Mouse (Mus musculus) forebrain, embryonic 15.5 days (tissue): Measurements from ENCODE around the gene Gm20503. TPM values are rescaled to one million over a fixed set of nuclear protein-coding genes. Genes with fewer than 3 reads are reported as not detected.

ENCODE experiments used
- ATAC-seq: fragments of 200-750 bp; cut with Nextera tagmentation; replicated peaks from 2 replicates; pipeline ENCODE4 v1.8.0; 2017; ENCODE audit warnings: mild to moderate bottlenecking, moderate TSS enrichment, moderate library complexity
- H3K27ac ChIP-seq: fragments of 300-500 bp; sonication (generic); replicated peaks from 2 replicates; pipeline ENCODE4 v1.5.1; 2015; ENCODE audit warnings: mild to moderate bottlenecking, inconsistent platforms
- H3K27me3 ChIP-seq: fragments of 300-500 bp; sonication (generic); 2 replicates; pipeline ENCODE4 v1.6.1; 2015; ENCODE audit warnings: inconsistent platforms
- H3K36me3 ChIP-seq: fragments of 300-500 bp; sonication (generic); 2 replicates; pipeline ENCODE4 v1.6.1; 2015; ENCODE audit warnings: mild to moderate bottlenecking, inconsistent platforms
- H3K4me1 ChIP-seq: fragments of 300-500 bp; sonication (generic); 2 replicates; pipeline ENCODE4 v1.6.1; 2015; ENCODE audit warnings: inconsistent platforms
- H3K4me2 ChIP-seq: fragments of 300-500 bp; sonication (generic); replicated peaks from 2 replicates; pipeline ENCODE4 v1.6.1; 2015; ENCODE audit warnings: mild to moderate bottlenecking, inconsistent platforms
- H3K4me3 ChIP-seq: fragments of 300-500 bp; sonication (generic); 2 replicates; pipeline ENCODE4 v1.5.1; 2015; ENCODE audit warnings: mild to moderate bottlenecking, inconsistent platforms
- H3K9ac ChIP-seq: fragments of 300-500 bp; sonication (generic); replicated peaks from 2 replicates; pipeline ENCODE4 v1.6.1; 2015; ENCODE audit warnings: mild to moderate bottlenecking, inconsistent platforms
- H3K9me3 ChIP-seq: fragments of 300-500 bp; sonication (generic); 2 replicates; pipeline ENCODE4 v1.6.1; 2016; ENCODE audit warnings: inconsistent platforms
- WGBS: fragments of 180-500 bp; shearing (Covaris S2); methylation state at CpG from one replicate; pipeline ENCODE4 v1.1.7; 2015; ENCODE audit warnings: mixed read lengths; 5-methylcytosine and 5-hydroxymethylcytosine counted together
- polyA plus RNA-seq: library from polyadenylated mRNA; unstranded; fragments of >200 nt; fragmentation: Nextera tagmentation; extraction: Ambion mirVana; gene quantifications from 2 replicates; pipeline ENCODE4 v1.2.1, GENCODE M21; 2015

Gene Gm20503
- 3.6 and 5.9 TPM in 2 replicates for polyA plus RNA-seq

GRCm38 (mm10) chr4:59002948-59003805, at the start of gene Gm20503:
Gm20503 (plus strand) TSS chr4:59003210.
- Histone ChIP-seq H3K27me3 (no peaks in the 10 kb centered on the region), H3K4me1 (peaks cover 22% of the 10 kb centered on the region), H3K9me3 (no peaks in the 10 kb centered on the region), H3K9ac (peak within 1 kb of the TSS; percentile 90), H3K36me3 (no peaks in the 10 kb centered on the region), H3K27ac (peak within 1 kb of the TSS; percentile 94), H3K4me3 (peak within 1 kb of the TSS; percentile 79), H3K4me2 (peak within 1 kb of the TSS; percentile 67)
- WGBS, result under 1% methylated on average over 70 of the region's 89 CpGs
- ATAC-seq, result peak; percentile 100

DNA sequence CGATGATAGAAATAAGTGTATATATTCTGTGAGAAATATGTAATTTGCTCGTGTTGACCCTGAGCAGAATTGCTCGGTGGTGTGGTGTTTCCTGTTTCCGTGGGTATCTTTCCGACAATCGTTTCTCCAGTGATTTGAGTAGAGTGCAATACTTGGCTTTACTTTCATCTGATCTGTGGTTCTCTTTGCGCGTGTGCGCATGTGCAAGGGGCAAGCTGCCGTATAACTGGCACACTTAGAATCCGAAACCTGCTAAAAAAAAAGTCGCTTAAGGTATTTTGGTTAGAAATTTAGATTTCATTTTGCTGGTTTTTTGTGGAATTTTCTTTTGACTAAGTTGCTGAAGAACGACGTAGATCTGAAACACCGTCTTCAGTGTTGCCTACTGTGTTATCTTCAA, 41.3 kb upstream of the Gm20503 start:
- ATAC-seq, result no peak
- H3K9me3 ChIP-seq, result no peaks in the 10 kb centered on the region

GRCm38 (mm10) chr4:58963271-58963670, 39.7 kb upstream of the Gm20503 start:
- no peaks in the 10 kb centered on the region for H3K27me3 ChIP-seq
- 96% methylated on average over 4 of the region's 4 CpGs for WGBS
- H3K9me3 ChIP-seq, result no peaks in the 10 kb centered on the region
- no peak overlapping the region for H3K4me3 ChIP-seq
- no peak overlapping the region for H3K9ac ChIP-seq
- H3K27ac ChIP-seq, result no peak overlapping the region
- H3K4me1 ChIP-seq, result no peaks in the 10 kb centered on the region
- ATAC-seq, result no peak
- no peak overlapping the region for H3K4me2 ChIP-seq
- H3K36me3 ChIP-seq, result no peaks in the 10 kb centered on the region

More for the DNA sequence above, 41.3 kb upstream of the Gm20503 start:
- Histone ChIP-seq H3K36me3 (peaks cover 8% of the 10 kb centered on the region), H3K4me3 (no peak overlapping the region), H3K4me2 (no peak overlapping the region), H3K9ac (no peak overlapping the region), H3K27me3 (no peaks in the 10 kb centered on the region), H3K4me1 (no peaks in the 10 kb centered on the region), H3K27ac (no peak overlapping the region)
- 95% methylated on average over 15 of the region's 15 CpGs for WGBS

DNA sequence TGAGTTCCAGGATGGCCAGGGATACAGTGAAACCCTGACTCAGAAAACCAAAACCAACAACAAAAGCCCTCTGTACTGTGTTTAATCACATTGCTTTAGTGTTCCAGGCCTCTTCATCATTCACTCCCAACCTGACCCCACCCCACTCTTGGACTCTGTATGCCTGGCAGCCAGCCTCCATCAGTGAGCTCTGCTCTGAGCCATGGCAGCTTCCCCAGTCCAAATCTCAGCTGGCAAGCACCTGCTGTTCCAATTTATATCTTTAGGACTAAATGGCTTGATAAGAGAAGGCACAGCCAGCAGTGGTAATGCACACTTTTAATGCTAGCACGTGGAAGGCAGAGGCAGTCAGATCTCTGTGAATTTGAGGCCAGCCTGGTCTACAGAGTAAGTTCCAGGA, 37.9 kb upstream of the Gm20503 start:
- 82% methylated on average over 1 of the region's 1 CpGs for WGBS
- no peaks in the 10 kb centered on the region for H3K27me3 ChIP-seq
- no peaks in the 10 kb centered on the region for H3K36me3 ChIP-seq
- H3K9me3 ChIP-seq, result no peaks in the 10 kb centered on the region
- no peak overlapping the region for H3K4me2 ChIP-seq
- no peak overlapping the region for H3K27ac ChIP-seq
- H3K4me3 ChIP-seq, result no peak overlapping the region
- H3K9ac ChIP-seq, result no peak overlapping the region
- no peak for ATAC-seq
- H3K4me1 ChIP-seq, result no peaks in the 10 kb centered on the region

DNA sequence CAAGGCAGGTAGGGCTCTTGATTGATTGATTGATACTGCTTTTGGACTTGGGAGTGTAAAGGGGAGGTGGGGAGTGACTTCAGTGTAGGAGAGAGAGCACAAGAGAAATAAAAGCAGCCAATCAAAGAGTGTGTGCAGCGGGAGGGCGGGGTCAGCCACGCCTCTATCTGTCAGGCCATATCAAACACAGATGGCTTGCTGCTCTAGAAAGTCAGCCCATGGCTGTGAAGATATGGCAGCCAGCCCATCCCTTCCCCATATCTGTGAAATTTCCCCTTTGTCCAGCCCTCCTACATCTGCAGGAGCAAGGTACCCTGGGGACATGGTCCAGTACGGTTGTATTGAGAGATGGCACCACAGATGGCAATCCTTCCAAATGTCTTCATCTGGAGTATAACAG, 32.3 kb upstream of the Gm20503 start:
- Histone ChIP-seq H3K36me3 (no peaks in the 10 kb centered on the region), H3K27me3 (no peaks in the 10 kb centered on the region), H3K9me3 (no peaks in the 10 kb centered on the region), H3K4me2 (no peak overlapping the region), H3K4me1 (no peaks in the 10 kb centered on the region), H3K4me3 (no peak overlapping the region), H3K27ac (no peak overlapping the region), H3K9ac (no peak overlapping the region)
- ATAC-seq, result no peak
- 88% methylated on average over 4 of the region's 4 CpGs for WGBS

- 74% methylated on average over 5 of the region's 5 CpGs for WGBS
- Histone ChIP-seq H3K4me3 (no peak overlapping the region), H3K36me3 (no peaks in the 10 kb centered on the region), H3K4me2 (no peak overlapping the region), H3K9ac (no peak overlapping the region), H3K4me1 (no peaks in the 10 kb centered on the region), H3K27me3 (no peaks in the 10 kb centered on the region), H3K9me3 (no peaks in the 10 kb centered on the region), H3K27ac (no peak overlapping the region)
- no peak for ATAC-seq
Measured at GRCm38 (mm10) chr4:58975711-58976110, 27.3 kb upstream of the Gm20503 start.

- Histone ChIP-seq H3K27ac (no peak overlapping the region), H3K27me3 (no peaks in the 10 kb centered on the region), H3K4me1 (peaks cover 6% of the 10 kb centered on the region), H3K9ac (no peak overlapping the region), H3K4me2 (no peak overlapping the region), H3K4me3 (no peak overlapping the region), H3K36me3 (no peaks in the 10 kb centered on the region), H3K9me3 (no peaks in the 10 kb centered on the region)
- WGBS, result 72% methylated on average over 6 of the region's 6 CpGs
- ATAC-seq, result no peak
Measured at GRCm38 (mm10) chr4:58981421-58981820, 21.6 kb upstream of the Gm20503 start.

GRCm38 (mm10) chr4:58982806-58983205, 20.2 kb upstream of the Gm20503 start:
- Histone ChIP-seq H3K27me3 (no peaks in the 10 kb centered on the region), H3K9me3 (no peaks in the 10 kb centered on the region), H3K4me3 (no peak overlapping the region), H3K4me2 (no peak overlapping the region), H3K27ac (no peak overlapping the region), H3K4me1 (peaks cover 12% of the 10 kb centered on the region), H3K9ac (no peak overlapping the region), H3K36me3 (no peaks in the 10 kb centered on the region)
- 81% methylated on average over 8 of the region's 8 CpGs for WGBS
- no peak for ATAC-seq

DNA sequence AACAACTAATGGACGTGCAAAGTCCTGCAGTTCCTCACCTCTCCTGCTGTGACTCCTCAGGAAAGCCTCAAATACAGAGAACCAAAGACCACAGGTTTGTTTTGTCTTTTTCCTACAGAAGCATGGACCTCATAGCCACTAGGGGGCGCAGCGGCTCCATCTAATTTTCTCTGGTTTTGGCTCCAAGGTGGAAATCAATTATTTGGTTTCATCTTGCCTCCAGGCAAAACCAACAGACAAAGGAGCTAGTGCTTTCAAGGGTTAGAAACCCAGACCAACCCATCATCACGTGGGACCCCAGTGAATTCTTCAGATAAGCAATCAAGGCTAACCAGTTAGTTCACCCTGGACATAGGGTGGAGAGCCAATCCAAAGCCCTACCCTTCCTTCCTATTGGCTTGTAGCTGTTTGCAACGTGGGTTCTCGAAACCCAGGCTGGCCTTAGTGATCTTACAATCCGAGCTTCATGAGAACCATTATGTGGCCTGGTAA, 17.8 kb upstream of the Gm20503 start:
- ATAC-seq, result 0 out of 2 replicates have a peak, but pooled peaks have one; percentile 30
- peaks cover 12% of the 10 kb centered on the region for H3K4me1 ChIP-seq
- 26% methylated on average over 7 of the region's 7 CpGs for WGBS
- no peaks in the 10 kb centered on the region for H3K27me3 ChIP-seq
- H3K9ac ChIP-seq, result no peak overlapping the region
- H3K27ac ChIP-seq, result no peak overlapping the region
- no peak overlapping the region for H3K4me2 ChIP-seq
- H3K36me3 ChIP-seq, result no peaks in the 10 kb centered on the region
- no peaks in the 10 kb centered on the region for H3K9me3 ChIP-seq
- H3K4me3 ChIP-seq, result no peak overlapping the region

GRCm38 (mm10) chr4:58986540-58987190, 16.3 kb upstream of the Gm20503 start, which contains the start of gene Ptgr1:
Ptgr1 (minus strand) TSS chr4:58987119.
- ATAC-seq, result peak; percentile 70
- no peak within 1 kb of the TSS for H3K27ac ChIP-seq
- WGBS, result under 1% methylated on average over 28 of the region's 28 CpGs

DNA sequence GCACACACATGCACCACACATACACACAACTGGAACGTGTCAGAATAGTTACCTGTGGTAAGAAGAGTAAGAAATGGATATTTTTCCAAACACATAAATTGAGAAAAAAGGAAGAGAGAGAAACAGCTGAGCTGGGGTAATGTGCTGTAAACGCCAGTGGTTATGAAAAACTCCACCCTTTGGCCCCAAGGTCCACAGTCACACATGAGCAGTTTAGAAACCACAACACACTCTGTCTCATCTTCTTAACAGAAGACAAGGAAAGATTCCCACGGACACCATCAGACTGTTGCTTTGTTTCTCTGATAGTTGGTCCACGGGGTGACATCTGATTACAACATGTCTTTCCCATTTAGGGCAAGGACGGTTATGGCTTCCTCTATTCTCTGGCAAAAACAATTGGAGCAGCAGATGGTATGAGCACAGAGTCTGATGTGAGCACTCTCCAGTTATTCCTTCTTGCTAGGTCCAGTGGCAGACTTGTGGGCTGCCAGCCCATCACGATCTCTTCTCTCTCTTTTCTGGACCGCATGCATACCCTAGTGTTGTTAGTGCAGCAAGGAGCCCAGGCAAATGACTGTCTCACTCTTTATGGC, 13.6 kb upstream of the Gm20503 start:
- no peak overlapping the region for H3K4me2 ChIP-seq
- 86% methylated on average over 7 of the region's 7 CpGs for WGBS
- H3K9me3 ChIP-seq, result no peaks in the 10 kb centered on the region
- H3K27me3 ChIP-seq, result no peaks in the 10 kb centered on the region
- no peaks in the 10 kb centered on the region for H3K36me3 ChIP-seq
- no peak for ATAC-seq
- H3K4me3 ChIP-seq, result no peak overlapping the region
- no peak overlapping the region for H3K9ac ChIP-seq
- H3K4me1 ChIP-seq, result peaks cover 15% of the 10 kb centered on the region
- H3K27ac ChIP-seq, result no peak overlapping the region

More at GRCm38 (mm10) chr4:58986540-58987190, 16.3 kb upstream of the Gm20503 start, which contains the start of gene Ptgr1:
- Histone ChIP-seq H3K4me1 (peaks cover 15% of the 10 kb centered on the region), H3K36me3 (no peaks in the 10 kb centered on the region), H3K27me3 (no peaks in the 10 kb centered on the region), H3K4me3 (peak within 1 kb of the TSS; percentile 52), H3K9me3 (no peaks in the 10 kb centered on the region), H3K4me2 (peak within 1 kb of the TSS; percentile 86), H3K9ac (peak within 1 kb of the TSS; percentile 44)
